Mouse (Mus musculus) forebrain, embryonic 16.5 days (tissue): ENCODE data around the gene Pik3c2a. TPM values are rescaled to one million over a fixed set of nuclear protein-coding genes. Genes with fewer than 3 reads are reported as not detected.

Source experiments
- ATAC-seq: fragments of 200-750 bp; cut with Nextera tagmentation; 2 replicates; pipeline ENCODE4 v1.8.0; 2017; ENCODE audit warnings: mild to moderate bottlenecking, moderate library complexity
- H3K27ac ChIP-seq: fragments of 300-500 bp; sonication (generic); 2 replicates; pipeline ENCODE4 v1.5.1; 2014; ENCODE audit warnings: low read length, control low read depth
- H3K27me3 ChIP-seq: fragments of 300-500 bp; sonication (generic); replicated peaks from 2 replicates; pipeline ENCODE4 v1.6.1; 2014; ENCODE audit warnings: low read length; ENCODE audit not compliant: control insufficient read depth, insufficient read depth
- H3K36me3 ChIP-seq: fragments of 300-500 bp; sonication (generic); 2 replicates; pipeline ENCODE4 v1.6.1; 2014; ENCODE audit not compliant: control insufficient read depth, insufficient read depth
- H3K4me1 ChIP-seq: fragments of 300-500 bp; sonication (generic); replicated peaks from 2 replicates; pipeline ENCODE4 v1.6.1; 2014; ENCODE audit warnings: low read length; ENCODE audit not compliant: control insufficient read depth, insufficient read depth
- H3K4me2 ChIP-seq: fragments of 300-500 bp; sonication (generic); 2 replicates; pipeline ENCODE4 v1.6.1; 2014; ENCODE audit warnings: mild to moderate bottlenecking, low read length, control low read depth
- H3K4me3 ChIP-seq: fragments of 300-500 bp; sonication (generic); replicated peaks from 2 replicates; pipeline ENCODE4 v1.5.1; 2014; ENCODE audit warnings: mild to moderate bottlenecking, low read length, control low read depth
- H3K9ac ChIP-seq: fragments of 300-500 bp; sonication (generic); replicated peaks from 2 replicates; pipeline ENCODE4 v1.6.1; 2014; ENCODE audit warnings: low read depth, low read length, control low read depth
- H3K9me3 ChIP-seq: fragments of 300-500 bp; sonication (generic); 2 replicates; pipeline ENCODE4 v1.6.1; 2016; ENCODE audit warnings: low read length; ENCODE audit not compliant: control insufficient read depth
- WGBS: fragments of 180-500 bp; shearing (Covaris S2); extraction: QIAGEN DNeasy Blood & Tissue Kit; methylation state at CpG from one replicate; pipeline ENCODE4 v1.1.7; 2014; 5-methylcytosine and 5-hydroxymethylcytosine counted together
- polyA plus RNA-seq: library from polyadenylated mRNA; unstranded; fragments of >200 nt; fragmentation: Nextera tagmentation; extraction: Ambion mirVana; gene quantifications from 2 replicates; pipeline ENCODE4 v1.2.1, GENCODE M21; 2015

The Pik3c2a gene
- polyA plus RNA-seq, 1 experiment from 2014 or later: 21.0 TPM

GRCm38 (mm10) chr7:116458985-116459441 lies 15.8 kb upstream of the Pik3c2a start:
- 34% methylated on average over 3 of the region's 3 CpGs for WGBS
- Histone ChIP-seq H3K4me3 (no peak overlapping the region), H3K27me3 (no peaks in the 10 kb centered on the region), H3K4me2 (no peak overlapping the region), H3K9me3 (no peaks in the 10 kb centered on the region), H3K27ac (no peak overlapping the region), H3K9ac (no peak overlapping the region), H3K36me3 (no peaks in the 10 kb centered on the region), H3K4me1 (no peaks in the 10 kb centered on the region)
- no peak for ATAC-seq

- Histone ChIP-seq H3K36me3 (no peaks in the 10 kb centered on the region), H3K4me3 (no peak overlapping the region), H3K4me1 (no peaks in the 10 kb centered on the region), H3K9ac (no peak overlapping the region), H3K27me3 (no peaks in the 10 kb centered on the region), H3K27ac (no peak overlapping the region), H3K9me3 (no peaks in the 10 kb centered on the region), H3K4me2 (no peak overlapping the region)
- no peak for ATAC-seq
- WGBS: 84% methylated on average over 6 of the region's 6 CpGs
Measured at GRCm38 (mm10) chr7:116457391-116457790, 14.1 kb upstream of the Pik3c2a start.

GRCm38 (mm10) chr7:116456964-116457363 lies 13.7 kb upstream of the Pik3c2a start:
- Histone ChIP-seq H3K4me3 (no peak overlapping the region), H3K9ac (no peak overlapping the region), H3K9me3 (no peaks in the 10 kb centered on the region), H3K27me3 (no peaks in the 10 kb centered on the region), H3K36me3 (no peaks in the 10 kb centered on the region), H3K4me2 (no peak overlapping the region), H3K4me1 (no peaks in the 10 kb centered on the region), H3K27ac (no peak overlapping the region)
- 88% methylated on average over 4 of the region's 4 CpGs for WGBS
- no peak for ATAC-seq

- Histone ChIP-seq H3K9me3 (no peaks in the 10 kb centered on the region), H3K4me3 (no peak overlapping the region), H3K4me1 (peaks cover 13% of the 10 kb centered on the region), H3K36me3 (no peaks in the 10 kb centered on the region), H3K9ac (no peak overlapping the region), H3K27ac (no peak overlapping the region), H3K4me2 (no peak overlapping the region), H3K27me3 (no peaks in the 10 kb centered on the region)
- ATAC-seq: no peak
- 75% methylated on average over 3 of the region's 3 CpGs for WGBS
Measured at GRCm38 (mm10) chr7:116446645-116447044, 3.4 kb upstream of the Pik3c2a start.

- no peak for ATAC-seq
- peak overlapping the region; percentile 98 for H3K4me3 ChIP-seq
- H3K36me3 ChIP-seq: no peaks in the 10 kb centered on the region
- H3K4me2 ChIP-seq: peak overlapping the region; percentile 79
- peak overlapping the region; percentile 90 for H3K9ac ChIP-seq
- WGBS: 0% methylated on average over 2 of the region's 2 CpGs
- H3K27me3 ChIP-seq: no peaks in the 10 kb centered on the region
- no peaks in the 10 kb centered on the region for H3K9me3 ChIP-seq
- H3K4me1 ChIP-seq: peaks cover 16% of the 10 kb centered on the region
- H3K27ac ChIP-seq: no peak overlapping the region
Measured at GRCm38 (mm10) chr7:116444326-116444809, 1.1 kb upstream of the Pik3c2a start.

- Histone ChIP-seq H3K36me3 (no peaks in the 10 kb centered on the region), H3K4me3 (peak overlapping the region; percentile 98), H3K4me1 (peaks cover 16% of the 10 kb centered on the region), H3K4me2 (peak overlapping the region; percentile 79), H3K27me3 (no peaks in the 10 kb centered on the region), H3K27ac (peak overlapping the region; percentile 73), H3K9ac (peak overlapping the region; percentile 90), H3K9me3 (no peaks in the 10 kb centered on the region)
- no peak; the same call in 1 of the 2 replicates for ATAC-seq
- 1% methylated on average over 38 of the region's 38 CpGs for WGBS
Measured at GRCm38 (mm10) chr7:116443697-116444325, 562 bp upstream of the Pik3c2a start.

- peak overlapping the region; percentile 90 for H3K9ac ChIP-seq
- no peak for ATAC-seq
- H3K36me3 ChIP-seq: no peaks in the 10 kb centered on the region
- WGBS: 1% methylated on average over 7 of the region's 7 CpGs
- H3K4me2 ChIP-seq: peak overlapping the region; percentile 76
- H3K4me1 ChIP-seq: peaks cover 16% of the 10 kb centered on the region
- no peaks in the 10 kb centered on the region for H3K9me3 ChIP-seq
- no peak overlapping the region for H3K27ac ChIP-seq
- no peaks in the 10 kb centered on the region for H3K27me3 ChIP-seq
- peak overlapping the region; percentile 98 for H3K4me3 ChIP-seq
Measured at GRCm38 (mm10) chr7:116442226-116442625, 1.0 kb downstream of the Pik3c2a start.

- Histone ChIP-seq H3K4me1 (peaks cover 16% of the 10 kb centered on the region), H3K36me3 (no peaks in the 10 kb centered on the region), H3K27me3 (no peaks in the 10 kb centered on the region), H3K9ac (no peak overlapping the region), H3K9me3 (no peaks in the 10 kb centered on the region), H3K4me2 (no peak overlapping the region), H3K27ac (no peak overlapping the region), H3K4me3 (no peak overlapping the region)
- no peak for ATAC-seq
- WGBS: 75% methylated on average over 1 of the region's 1 CpGs
Measured at GRCm38 (mm10) chr7:116441346-116441745, 1.9 kb downstream of the Pik3c2a start.

GRCm38 (mm10) chr7:116431661-116432060 lies 11.6 kb downstream of the Pik3c2a start:
- Histone ChIP-seq H3K4me3 (no peak overlapping the region), H3K4me1 (no peaks in the 10 kb centered on the region), H3K36me3 (no peaks in the 10 kb centered on the region), H3K27ac (no peak overlapping the region), H3K4me2 (no peak overlapping the region), H3K9me3 (no peaks in the 10 kb centered on the region), H3K9ac (no peak overlapping the region), H3K27me3 (no peaks in the 10 kb centered on the region)
- no peak for ATAC-seq
- 91% methylated on average over 3 of the region's 3 CpGs for WGBS
